Mouse (Mus musculus) kidney, adult 11 months (tissue): ENCODE measurements around the gene Olfr982.
A peak's percentile ranks its signal among the peaks of the same experiment; 100 is the strongest.

Source experiments
- DNase-seq: peaks from one replicate; pipeline ENCODE4 v3.0.0; 2022

The Olfr982 gene

DNA sequence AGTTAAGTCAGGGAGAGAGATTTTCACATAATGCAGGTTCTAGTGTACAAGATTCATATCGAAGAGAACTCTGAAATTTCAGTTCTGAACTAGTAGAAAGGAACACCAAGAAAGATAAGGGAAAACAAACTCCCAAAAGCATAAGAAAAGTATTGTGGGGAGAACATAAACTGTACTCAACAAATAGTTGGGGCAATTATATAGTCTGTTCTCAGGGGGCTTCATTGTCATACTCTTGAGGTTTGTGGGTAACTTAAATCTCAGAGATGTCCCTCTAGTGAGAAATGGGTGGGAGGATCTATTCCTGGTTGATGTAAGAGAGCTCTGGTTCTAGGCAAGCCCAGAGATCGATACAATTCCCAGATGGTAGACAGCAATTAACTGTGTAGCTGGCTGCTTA, at the start of gene Olfr982:
Gene Olfr982, plus strand, starts transcription at position 301 of the 400 bp plus-strand sequence.
- no peak for DNase-seq

DNA sequence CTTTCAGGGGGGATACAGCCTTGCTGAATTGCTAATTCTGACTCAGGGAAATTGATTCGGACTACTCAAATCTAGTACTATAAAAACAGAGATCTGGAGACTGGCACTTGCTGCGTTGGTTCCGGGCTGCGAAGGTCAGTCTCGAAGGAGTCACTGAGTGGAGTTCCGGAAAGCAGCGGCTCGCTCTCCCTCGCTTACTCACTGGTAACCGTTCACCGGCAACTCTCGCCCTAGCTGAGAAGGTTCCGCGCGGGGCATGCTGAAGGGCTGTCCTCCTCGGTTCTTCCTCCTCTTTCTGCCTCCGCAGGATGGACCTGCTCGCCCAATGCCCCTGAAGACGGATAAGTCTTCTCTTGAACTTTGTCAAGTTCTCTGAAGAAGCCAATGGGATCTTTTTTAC, 23.5 kb upstream of the Olfr982 start:
- DNase-seq, result no peak

DNA sequence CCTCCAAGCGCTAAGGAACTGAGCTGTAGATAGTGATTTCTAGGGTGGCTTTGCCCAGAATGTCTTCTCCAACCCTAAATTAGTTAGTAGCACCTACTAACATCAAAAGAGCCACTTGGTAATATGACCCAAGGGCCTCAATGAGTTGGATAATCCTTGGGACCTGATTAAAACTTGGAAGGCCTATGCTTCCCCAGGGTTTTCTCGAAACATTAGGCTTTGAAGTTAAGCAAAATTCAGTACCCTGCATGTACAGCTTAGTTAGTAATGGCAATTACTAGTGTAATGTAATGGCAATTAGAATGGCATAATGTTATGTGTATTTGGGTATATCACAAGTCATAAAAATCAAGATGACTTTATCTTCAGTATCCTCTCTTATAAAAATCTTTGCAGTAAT, 19.9 kb downstream of the Olfr982 start, which contains the start of gene Olfr983:
Gene Olfr983, minus strand, starts transcription at position 101 of the 400 bp plus-strand sequence.
- no peak for DNase-seq

DNA sequence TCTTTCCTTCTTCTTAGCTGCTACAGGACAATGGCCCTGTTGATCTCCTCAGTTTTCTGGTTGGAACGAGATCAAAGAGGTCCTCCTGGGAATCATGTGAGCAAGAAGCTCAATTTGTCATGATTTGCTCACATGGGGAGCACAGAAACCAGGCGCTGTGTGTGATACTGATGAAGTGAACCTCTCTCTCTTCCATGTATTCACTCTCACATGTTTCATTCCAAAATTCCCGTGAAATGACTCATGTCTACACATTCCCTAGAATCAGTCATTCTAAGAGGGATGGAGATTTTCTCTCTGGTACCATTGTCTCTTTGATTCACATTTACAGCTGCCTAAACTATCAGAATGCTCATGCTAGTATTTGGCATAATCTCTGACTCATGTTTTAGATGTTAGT, 21.1 kb downstream of the Olfr982 start:
- DNase-seq, result no peak

DNA sequence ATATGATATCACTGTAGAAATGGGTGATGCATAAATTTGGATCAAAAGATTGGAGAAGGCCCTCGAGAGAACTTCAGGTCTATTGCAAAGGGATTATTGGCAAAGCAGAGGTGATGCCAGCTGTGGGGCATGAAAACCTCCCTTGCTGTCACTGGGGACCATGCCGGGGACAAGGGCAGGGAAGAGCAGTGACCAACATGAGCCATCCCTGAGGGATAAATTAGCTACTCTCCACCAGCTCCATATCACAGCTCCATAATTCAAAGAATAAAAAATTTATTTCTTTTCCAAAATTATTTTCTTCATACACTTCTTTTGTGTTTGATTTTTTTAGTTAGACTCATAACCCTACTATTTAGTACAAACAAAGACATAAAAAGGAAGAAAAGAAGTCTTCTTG, 40.5 kb downstream of the Olfr982 start, which contains the start of gene Olfr984:
Gene Olfr984, minus strand, starts transcription at position 101 of the 400 bp plus-strand sequence.
- no peak for DNase-seq

DNA sequence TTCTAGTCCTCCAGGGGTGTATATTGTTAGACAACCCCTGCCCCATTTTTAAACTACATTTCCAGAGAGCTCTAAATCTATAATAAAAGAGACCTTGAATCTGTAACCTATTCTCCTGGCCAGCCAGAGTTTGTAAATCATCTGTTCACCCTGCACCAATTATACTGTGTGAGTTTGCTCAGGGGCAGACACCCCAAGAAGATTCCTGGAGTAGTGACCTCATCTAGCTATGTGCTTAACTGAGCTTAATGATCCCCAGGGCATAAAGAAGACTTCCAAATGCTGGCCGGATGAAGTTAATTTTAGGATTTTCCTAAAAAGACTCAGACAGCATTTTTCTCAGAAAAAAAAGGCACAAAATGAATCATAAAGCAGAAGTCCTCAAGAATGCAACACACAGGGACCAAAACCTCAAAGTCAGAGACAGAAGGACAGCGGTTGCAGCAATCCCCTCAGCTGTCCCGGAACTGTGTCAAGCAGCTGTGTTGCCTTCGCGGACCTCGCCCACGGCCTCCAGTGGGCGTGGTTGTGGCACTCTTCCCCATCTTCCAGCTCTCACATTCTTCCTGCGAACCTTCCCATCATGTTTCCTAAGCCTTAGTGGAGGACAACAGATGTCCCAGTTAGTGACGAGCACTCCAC, 43.1 kb downstream of the Olfr982 start:
- peak; percentile 8 for DNase-seq

DNA sequence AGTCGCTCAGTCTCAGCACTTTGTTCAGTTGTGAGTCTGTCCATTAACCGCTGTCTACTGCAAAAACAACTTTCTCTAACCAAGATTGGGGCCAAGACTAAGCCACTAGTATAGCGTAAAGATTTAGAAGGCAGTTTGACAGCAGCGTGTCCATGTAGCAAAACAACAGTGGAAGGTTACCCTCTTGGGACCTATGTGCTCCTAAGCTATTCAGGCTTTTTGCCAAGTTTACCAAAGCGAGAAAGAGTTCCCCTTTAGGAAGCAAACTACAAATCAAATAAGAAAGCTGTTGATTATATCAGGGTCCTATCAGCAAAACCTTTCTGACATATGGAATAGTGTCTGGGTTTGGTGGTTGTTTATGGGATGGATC, 43.6 kb downstream of the Olfr982 start:
- no peak for DNase-seq
